Mouse (Mus musculus) brain, embryonic 14.5 days (tissue): ENCODE measurements around the gene Mllt10. TPM values are rescaled to one million over a fixed set of nuclear protein-coding genes. Genes with fewer than 3 reads are reported as not detected.
A peak's percentile ranks its signal among the peaks of the same experiment; 100 is the strongest.

Experiments used
- DNase-seq: peaks from one replicate; pipeline ENCODE4 v3.0.0-alpha.2; 2011; ENCODE audit warnings: low read depth
- CTCF ChIP-seq: fragments of 200-500 bp; IDR thresholded peaks from 2 replicates; pipeline ENCODE4 v1.5.1; 2012; ENCODE audit warnings: inconsistent platforms, mild to moderate bottlenecking, moderate library complexity, borderline replicate concordance; ENCODE audit not compliant: insufficient read depth, insufficient read length; ENCODE audit errors: extremely low read depth
- POLR2A ChIP-seq: fragments of 200-500 bp; IDR thresholded peaks from 2 replicates; pipeline ENCODE4 v1.6.1; 2012; ENCODE audit warnings: mild to moderate bottlenecking, inconsistent platforms, borderline replicate concordance; ENCODE audit not compliant: poor library complexity, insufficient read depth, insufficient read length, severe bottlenecking; ENCODE audit errors: extremely low read depth
- polyA plus RNA-seq: library from polyadenylated mRNA; depleted of rRNA; stranded (reverse); fragments of >200 nt; gene quantifications from 2 replicates; pipeline ENCODE4 v1.2.3, GENCODE M21; 2012

Gene Mllt10
- polyA plus RNA-seq, 1 experiment = 49.4 TPM

GRCm38 (mm10) chr2:18055929-18056785 lies 1.1 kb downstream of the Mllt10 start:
- peak; percentile 98 for DNase-seq
- TF ChIP-seq POLR2A (peak; percentile 19; the same call in 1 of the 2 replicates), CTCF (no peak)

- TF ChIP-seq POLR2A (peak; percentile 81), CTCF (no peak)
- peak; percentile 98 for DNase-seq
Observed at GRCm38 (mm10) chr2:18056786-18057255, 1.8 kb downstream of the Mllt10 start.

GRCm38 (mm10) chr2:18057336-18058145 lies 2.5 kb downstream of the Mllt10 start:
- TF ChIP-seq POLR2A (0 out of 2 replicates have a peak, but pooled peaks have one; percentile 18), CTCF (no peak)
- peak; percentile 81 for DNase-seq

- peak; percentile 75 for DNase-seq
- TF ChIP-seq POLR2A (no peak), CTCF (no peak)
Observed at GRCm38 (mm10) chr2:18058146-18058708, 3.2 kb downstream of the Mllt10 start.

GRCm38 (mm10) chr2:18059063-18059462 lies 4.0 kb downstream of the Mllt10 start:
- TF ChIP-seq POLR2A (no peak), CTCF (no peak)
- DNase-seq = peak; percentile 55

GRCm38 (mm10) chr2:18059891-18060290 lies 4.9 kb downstream of the Mllt10 start:
- DNase-seq = peak; percentile 47
- TF ChIP-seq POLR2A (no peak), CTCF (no peak)

GRCm38 (mm10) chr2:18060396-18060795 lies 5.4 kb downstream of the Mllt10 start:
- DNase-seq = peak; percentile 50
- TF ChIP-seq POLR2A (no peak), CTCF (no peak)

GRCm38 (mm10) chr2:18063763-18064251 lies 8.8 kb downstream of the Mllt10 start:
- DNase-seq = peak; percentile 92
- TF ChIP-seq CTCF (0 out of 2 replicates have a peak, but pooled peaks have one; percentile 6), POLR2A (no peak)

- TF ChIP-seq CTCF (no peak), POLR2A (peak; percentile 90)
Observed at GRCm38 (mm10) chr2:18064356-18064858, 9.4 kb downstream of the Mllt10 start.

GRCm38 (mm10) chr2:18064941-18065707 lies 10.1 kb downstream of the Mllt10 start:
- TF ChIP-seq CTCF = no peak
- peak; percentile 40; the same call in 1 of the 2 replicates for TF ChIP-seq POLR2A
- peak; percentile 82 for DNase-seq

More at GRCm38 (mm10) chr2:18064356-18064858, 9.4 kb downstream of the Mllt10 start:
- peak; percentile 98 for DNase-seq
